Mouse (Mus musculus) erythroblast, adult 5-6 weeks (primary cell): ENCODE measurements around the gene Sh3pxd2a. TPM values are rescaled to one million over a fixed set of nuclear protein-coding genes. Genes with fewer than 3 reads are reported as not detected.

Experiments
- ATAC-seq: replicated peaks from 2 replicates; pipeline ENCODE4 v1.8.0; 2016; ENCODE audit warnings: moderate number of reproducible peaks, mild to moderate bottlenecking, moderate TSS enrichment, inconsistent platforms; ENCODE audit not compliant: poor library complexity, low FRiP score, severe bottlenecking
- total RNA-seq, 2 experiments: library from RNA; stranded (forward) in 1 of 2; stranded (reverse) in 1 of 2; fragments of 150-400 nt in 1 of 2; fragments of 200-764, 138-1000 nt in 1 of 2; gene quantifications; 2 replicates each; pipeline versions ENCODE4 v1.2.3 to v1.2.4; 2015 to 2017; ENCODE audit warnings: low replicate concordance in 2 of 2

The Sh3pxd2a gene
- total RNA-seq, 2 experiments from 2014 or later, result 0.19 to 1.4 TPM

GRCm38 (mm10) chr19:47460120-47460960 lies 3.9 kb downstream of the Sh3pxd2a start:
- no peak for ATAC-seq

DNA sequence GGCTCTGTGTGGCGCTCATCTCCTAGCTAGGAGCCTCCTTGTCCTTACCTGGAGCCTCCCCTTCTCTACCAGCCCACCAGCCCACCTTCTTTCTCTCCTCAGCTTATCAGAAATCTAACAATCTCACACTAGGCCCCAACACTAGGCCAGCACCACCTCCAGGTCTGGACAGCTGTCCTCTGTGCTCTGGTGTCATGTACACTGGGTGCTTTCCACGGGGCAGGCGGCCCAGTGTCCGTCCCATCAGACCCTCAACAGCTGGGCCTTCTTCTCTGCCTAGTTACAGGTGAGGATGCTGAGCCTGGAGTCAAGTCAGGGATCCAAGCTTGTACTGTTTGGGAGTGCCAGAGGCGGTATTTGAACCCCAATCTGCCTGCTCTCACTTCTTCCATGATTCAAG lies 5.0 kb downstream of the Sh3pxd2a start:
- ATAC-seq, result no peak

DNA sequence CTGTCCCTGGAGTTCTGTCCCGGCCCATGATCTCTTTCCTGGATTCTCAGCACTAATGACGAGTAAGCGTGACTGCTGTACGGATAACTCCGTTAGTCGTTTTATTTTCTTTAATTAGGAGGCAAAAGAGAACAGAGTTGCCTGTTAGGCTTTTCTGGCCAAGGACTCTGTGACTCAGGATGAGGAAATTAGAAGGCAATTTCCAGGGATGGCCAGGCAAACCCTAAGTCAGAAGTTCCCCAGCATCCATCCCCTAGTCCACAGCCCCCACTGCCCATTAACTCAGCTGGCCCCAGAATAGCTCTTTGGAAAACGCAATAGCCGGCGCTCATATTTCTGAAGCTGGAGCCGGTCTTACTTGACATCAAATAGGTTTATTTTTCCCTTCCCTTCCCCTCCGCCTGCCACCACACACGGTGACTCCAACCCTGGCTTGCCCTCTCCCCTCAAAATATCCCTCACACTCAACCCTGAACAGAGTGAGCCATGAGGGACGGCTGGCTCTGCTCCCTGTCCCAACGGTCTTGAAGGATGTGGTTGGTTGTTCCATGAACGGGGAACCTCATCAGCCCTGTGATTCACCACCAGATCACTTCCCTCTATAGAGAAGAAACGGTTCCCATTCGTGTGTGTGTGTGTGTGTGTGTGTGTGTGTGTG lies 5.6 kb downstream of the Sh3pxd2a start:
- no peak for ATAC-seq

DNA sequence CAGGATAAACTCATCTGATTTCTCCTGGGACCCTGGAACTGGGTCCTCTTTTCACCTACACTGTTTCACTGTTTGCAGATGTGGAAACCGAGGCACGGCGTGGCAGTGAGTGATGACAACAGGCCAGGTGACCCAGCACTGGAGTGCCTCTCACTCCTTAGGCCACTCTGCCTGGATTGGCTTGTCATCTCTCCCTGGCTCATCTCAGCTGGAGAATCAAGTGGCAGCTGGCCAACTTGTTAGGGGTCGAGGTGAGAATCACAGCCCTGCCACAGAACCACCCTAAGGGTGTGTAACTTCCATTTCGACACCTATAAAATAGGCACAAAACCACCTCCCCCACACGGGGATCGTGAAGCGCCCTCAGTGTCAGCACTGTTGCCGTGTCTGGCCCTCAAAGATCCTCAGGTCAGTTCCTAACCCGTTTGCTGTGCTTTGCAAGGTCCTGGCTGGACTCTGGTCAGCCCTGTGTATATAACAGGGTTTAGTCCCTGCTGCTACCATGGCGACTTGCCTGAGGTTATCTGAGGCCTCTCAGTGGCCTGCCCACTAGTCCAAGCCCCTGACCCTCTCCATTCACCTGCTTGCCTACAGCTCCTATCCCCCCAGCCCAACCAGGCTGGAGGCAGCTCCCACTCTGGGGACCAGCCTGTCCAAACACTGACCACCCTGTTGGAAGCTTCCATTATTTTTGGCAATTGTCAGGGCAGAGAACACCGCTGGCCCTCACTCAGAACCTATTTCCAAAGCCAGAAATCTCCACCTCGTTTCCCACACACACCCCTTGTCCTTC lies 6.3 kb downstream of the Sh3pxd2a start:
- ATAC-seq, result no peak

DNA sequence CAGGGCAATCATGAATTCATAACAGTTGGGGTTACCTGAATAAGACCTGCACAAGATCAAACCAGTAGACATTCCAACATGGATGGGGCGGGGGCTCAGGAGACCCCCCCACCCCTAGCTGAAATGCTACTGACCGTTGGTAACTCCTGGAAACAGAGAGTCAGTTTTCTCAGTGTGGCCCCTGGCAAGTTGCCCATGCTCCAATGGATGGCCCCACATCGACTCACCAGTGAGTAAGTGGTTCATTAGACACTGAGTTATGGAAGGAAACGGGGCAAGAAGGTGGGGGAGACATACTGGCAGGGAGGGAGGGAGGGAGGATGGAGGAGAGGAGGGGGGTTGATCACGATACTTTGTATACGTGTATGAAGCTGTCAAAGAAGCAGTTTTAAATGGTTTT lies 8.2 kb downstream of the Sh3pxd2a start:
- no peak for ATAC-seq

DNA sequence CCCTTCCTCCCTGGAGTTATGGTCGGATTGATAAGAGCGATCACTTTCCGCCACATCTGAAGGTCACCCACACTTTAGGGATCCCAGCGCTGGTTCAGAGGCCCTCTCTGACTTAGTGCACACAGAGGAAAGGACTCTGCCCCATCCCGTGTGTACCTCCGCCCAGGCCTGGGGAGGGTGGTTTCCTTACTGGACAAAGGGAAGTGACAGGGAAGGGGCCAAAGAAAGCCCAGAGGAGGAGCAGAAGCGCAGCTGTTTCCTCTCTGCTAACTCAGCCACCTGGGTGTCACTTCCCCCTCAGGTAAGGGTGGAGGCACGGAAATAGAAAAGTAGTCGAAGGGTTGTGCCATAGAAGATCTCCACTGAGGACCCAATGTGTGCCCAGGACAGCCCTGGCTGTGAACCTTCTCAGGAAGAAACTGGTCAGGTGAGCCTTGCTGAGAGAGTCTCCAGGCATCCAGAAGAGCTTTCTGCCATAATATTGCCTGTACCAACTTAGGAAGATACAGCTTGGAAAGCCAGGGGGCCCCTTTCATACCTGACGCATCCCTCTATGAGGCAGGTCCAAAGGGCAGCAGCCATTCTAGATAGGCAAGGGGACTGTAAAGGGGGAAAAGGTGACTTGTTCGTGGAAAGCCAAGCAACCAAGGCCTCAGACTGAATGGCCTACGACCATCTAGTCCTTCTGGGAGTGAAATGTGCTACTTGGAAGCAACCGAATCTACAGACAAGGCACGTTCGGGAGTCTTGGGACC lies 9.0 kb downstream of the Sh3pxd2a start:
- no peak for ATAC-seq

DNA sequence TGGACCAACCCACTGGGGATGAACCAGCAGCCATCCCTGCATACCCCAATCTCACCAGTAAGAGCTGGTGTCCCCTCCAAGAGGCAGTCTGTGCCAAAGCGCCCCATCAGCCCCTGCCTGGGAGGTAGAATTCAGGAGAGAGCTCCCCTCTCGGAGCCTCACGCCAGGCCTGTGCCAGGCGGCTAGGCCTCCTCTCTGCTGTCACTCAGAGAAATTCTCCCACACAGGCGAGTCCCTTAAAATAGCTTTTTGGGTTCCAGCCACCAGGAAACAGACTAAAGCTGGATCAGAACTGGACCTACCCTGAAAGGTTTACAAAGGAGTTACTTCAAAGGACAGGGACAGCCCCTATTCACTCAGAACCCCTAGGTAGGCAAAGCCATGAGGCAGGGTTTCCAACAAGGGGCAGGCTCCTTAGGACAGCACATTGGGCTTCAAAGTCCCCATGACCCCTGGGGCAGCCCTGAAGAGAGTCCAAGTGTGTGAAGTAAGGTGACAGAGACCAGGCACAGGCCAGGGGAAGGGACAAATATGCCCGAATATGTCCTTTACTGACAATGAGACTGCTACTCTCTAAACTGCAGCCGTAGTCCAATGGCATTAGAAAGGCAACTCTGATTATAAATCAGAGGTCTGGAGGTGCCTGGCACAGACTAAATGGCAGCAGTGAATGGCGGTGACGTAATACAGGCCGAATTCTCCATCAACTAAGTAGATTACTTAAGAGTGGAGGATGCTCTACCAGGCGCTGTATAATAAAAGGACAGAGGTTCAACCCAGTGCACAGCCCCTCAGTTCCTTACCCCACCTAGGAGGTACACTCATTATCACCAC lies 9.8 kb downstream of the Sh3pxd2a start:
- no peak for ATAC-seq

DNA sequence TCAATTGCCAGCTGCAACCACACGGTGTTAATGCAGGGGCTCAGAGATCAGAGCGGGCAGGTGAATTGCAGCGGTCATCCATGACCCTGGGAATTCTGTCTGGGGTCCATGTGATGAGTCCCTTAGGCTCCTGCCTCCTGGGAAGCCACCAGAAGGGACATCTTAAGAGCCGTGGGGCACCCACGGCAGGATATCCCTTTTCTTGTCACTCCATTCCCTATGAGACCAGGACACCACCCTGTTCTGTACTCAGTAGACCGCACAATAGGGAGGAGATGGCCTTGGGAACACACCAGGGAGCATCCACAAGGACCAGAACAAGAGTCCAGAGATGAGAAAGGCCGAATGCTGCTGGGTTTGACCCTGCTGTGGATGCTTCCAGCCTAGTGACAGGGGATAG lies 10.8 kb downstream of the Sh3pxd2a start:
- ATAC-seq, result no peak

DNA sequence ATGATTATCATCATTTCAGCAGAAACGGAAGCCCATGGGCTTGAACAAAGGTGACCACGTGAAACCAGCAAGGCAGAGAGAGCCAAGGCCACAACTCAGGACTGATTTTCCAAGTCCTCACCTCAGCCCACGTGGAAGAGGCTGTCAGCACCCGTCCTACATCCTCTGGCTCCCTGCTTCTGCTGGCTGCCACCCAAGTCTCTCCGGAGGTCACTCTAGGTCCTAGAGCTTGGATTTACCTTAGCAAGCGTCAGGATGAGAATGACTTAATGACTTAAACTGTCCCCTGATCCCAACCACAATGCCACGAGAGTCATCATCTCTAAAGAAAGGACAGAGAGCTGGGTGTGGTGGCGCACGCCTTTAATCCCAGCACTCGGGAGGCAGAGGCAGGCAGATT lies 11.5 kb downstream of the Sh3pxd2a start:
- ATAC-seq, result no peak

DNA sequence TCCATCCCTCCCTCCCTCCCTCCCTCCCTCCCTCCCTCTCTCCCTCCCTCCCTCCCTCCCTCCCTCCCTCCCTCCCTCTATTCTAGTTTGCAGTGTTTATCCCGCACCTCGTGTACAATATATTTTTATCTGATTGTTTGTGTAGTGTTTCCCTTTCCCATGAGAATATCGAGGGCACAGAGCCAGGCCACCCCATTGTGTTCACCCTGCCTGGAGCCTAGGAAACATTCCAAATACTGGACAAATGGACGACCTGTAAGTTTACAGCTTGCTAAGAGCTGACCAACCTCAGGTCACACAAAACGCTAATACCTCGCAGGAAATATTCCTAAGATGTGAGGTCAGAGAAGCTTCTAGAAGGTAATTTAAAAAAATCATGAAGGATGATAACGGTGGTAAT lies 12.0 kb downstream of the Sh3pxd2a start:
- ATAC-seq, result no peak

GRCm38 (mm10) chr19:47451476-47452113 lies 12.6 kb downstream of the Sh3pxd2a start:
- no peak for ATAC-seq

- ATAC-seq, result no peak
These were observed 13.7 kb downstream of the Sh3pxd2a start for GRCm38 (mm10) chr19:47450261-47451137.

GRCm38 (mm10) chr19:47449513-47450227 lies 14.5 kb downstream of the Sh3pxd2a start:
- ATAC-seq, result no peak

DNA sequence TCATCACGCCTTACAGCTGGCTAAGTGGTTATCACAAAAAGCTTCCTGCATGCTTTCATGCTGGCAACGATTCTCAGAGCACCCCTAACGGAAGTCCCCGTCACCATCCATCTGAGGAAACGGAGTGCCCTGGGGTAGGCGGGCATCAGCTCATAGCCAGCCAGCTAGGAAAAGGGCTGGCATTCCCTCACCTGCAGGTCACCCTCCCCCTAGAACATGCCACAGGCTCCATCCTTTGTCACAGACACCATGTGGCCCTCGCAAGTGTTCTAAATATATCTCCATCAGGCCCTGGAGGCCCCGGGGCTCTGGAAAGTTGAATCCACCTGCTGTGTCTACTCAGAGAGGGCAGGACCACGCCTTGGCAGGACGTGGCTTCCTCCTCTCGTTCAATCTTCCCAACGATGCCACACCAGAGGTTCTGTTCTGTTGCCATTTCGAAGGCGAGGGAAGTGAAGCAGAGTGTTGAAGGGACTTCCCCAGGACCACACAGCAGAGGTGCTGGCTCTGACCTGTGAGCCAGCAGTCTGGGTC lies 15.5 kb downstream of the Sh3pxd2a start:
- ATAC-seq, result no peak

DNA sequence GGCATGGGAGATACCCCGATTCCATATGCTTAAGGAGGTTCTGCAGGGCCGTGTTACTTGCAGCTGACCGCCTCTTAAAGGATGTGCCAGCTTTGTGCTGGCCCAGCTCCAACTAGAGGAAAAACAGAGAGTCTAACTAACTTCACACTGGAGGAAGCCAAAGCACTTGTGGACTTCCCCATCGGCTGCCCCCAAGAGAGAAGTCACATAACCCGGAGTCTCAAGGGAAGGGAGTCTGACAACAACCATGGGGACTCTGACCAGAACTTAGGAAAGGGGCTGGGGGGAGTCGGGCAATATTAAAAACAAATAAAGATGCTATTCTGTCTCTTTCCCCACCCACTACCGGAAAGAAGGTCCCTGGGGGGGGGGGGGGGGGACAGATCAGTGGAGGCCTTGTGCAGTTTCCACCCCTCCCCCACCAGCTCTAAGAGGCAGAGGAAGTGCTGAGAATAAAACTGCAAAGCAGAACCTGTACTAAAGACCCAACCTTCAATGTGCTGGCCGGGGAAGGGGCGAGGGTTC lies 17.3 kb downstream of the Sh3pxd2a start:
- ATAC-seq, result no peak

- no peak for ATAC-seq
These were observed 18.1 kb downstream of the Sh3pxd2a start for GRCm38 (mm10) chr19:47446130-47446529.

DNA sequence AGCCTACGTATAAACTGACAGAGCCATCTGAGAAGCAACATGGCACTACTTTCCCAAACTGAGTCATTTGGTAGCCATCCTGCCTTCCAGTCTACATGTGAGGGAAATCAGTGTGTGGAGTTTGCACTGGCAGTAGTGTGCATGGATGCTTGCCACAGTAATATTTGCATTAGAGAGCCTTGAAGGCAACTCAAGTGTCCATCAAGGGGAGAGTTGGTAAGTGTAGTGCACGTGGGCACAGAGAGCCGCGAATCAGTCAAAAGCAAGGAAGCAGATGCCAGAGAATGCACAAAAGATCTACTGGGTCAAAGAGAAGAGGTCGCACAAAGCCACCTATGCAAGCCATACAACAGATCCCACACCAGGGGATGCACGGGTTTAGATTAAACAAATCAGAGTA lies 18.5 kb downstream of the Sh3pxd2a start:
- ATAC-seq, result no peak
